Mouse (Mus musculus) spleen, adult 2 months (tissue): Measurements from ENCODE around the gene Bhlha9.

Experiments used
- CTCF ChIP-seq: fragments of 200-500 bp; IDR thresholded peaks from 2 replicates; pipeline ENCODE4 v1.5.1; 2011; ENCODE audit warnings: mild to moderate bottlenecking, inconsistent platforms; ENCODE audit not compliant: insufficient read depth, insufficient read length, insufficient replicate concordance; ENCODE audit errors: extremely low read depth
- POLR2A ChIP-seq: fragments of 200-500 bp; IDR thresholded peaks from 2 replicates; pipeline ENCODE4 v1.6.1; 2011; ENCODE audit warnings: low read depth, low read length, inconsistent platforms

DNA sequence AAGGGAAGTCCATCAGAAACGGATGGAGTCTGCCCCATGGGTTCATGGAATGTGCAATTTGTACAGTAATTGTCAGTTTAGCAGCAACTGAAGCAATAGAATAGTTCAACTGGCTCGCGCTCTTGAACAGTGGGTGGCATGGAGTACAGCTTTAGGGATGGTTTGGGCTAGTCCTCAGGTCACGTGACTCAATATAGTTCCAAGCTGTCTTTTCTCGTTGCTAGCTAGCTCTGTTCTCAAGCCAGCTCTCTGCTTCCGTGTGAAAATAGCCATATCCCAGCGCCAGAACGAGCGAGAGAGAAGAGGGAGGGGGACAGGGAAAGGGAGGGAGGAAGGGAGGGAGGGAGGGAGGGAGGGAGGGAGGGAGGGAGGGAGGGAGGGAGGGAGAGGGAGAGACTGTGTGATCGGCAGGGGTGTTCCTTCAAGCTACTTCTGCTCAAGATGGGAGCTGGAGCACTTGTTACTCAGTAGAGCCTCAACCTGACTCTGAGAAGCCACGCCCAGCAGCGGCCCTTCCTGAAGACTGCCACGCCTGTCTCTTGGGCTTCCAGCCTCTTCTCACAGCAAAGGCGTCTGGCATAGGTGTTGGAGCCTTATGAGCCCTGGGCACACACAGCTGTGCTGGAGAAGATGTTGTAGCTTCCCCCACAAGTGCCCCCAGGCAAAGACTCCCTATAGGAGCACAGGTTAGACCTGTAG lies 21.3 kb upstream of the Bhlha9 start:
- TF ChIP-seq POLR2A (no peak), CTCF (no peak)
